Mouse (Mus musculus) adrenal gland, postnatal 14 days (tissue): Measurements from ENCODE around the gene Neo1. TPM values are rescaled to one million over a fixed set of nuclear protein-coding genes. Genes with fewer than 3 reads are reported as not detected.
A peak's percentile ranks its signal among the peaks of the same experiment; 100 is the strongest.

ENCODE experiments used
- DNase-seq: peaks from one replicate; pipeline ENCODE4 v3.0.0; 2021; ENCODE audit warnings: mixed read lengths
- long read RNA-seq, 2 experiments: library from polyadenylated mRNA; stranded (forward); transcript quantifications; one replicate each; pipeline ENCODE4 v2.0.0; 2021
- total RNA-seq: library from RNA; stranded (reverse); gene quantifications from 2 replicates; pipeline ENCODE4 v1.2.3, GENCODE M21; 2021

Neo1 gene
- total RNA-seq = 49.3 and 55.0 TPM in 2 replicates
- long read RNA-seq, experiment 1, full-length matches to known transcripts = 1 of 10 reads
- long read RNA-seq, experiment 1, partial matches to known transcripts = 5 of 10 reads
- long read RNA-seq, experiment 1, other reads (novel, unspliced or antisense) = 4 of 10 reads
- long read RNA-seq, experiment 2, partial matches to known transcripts = 2 of 5 reads
- long read RNA-seq, experiment 2, other reads (novel, unspliced or antisense) = 3 of 5 reads

GRCm38 (mm10) chr9:59036159-59036731 lies at the start of gene Neo1:
TSS of gene Neo1 (minus strand) at chr9:59036441.
- peak; percentile 97 for DNase-seq

DNA sequence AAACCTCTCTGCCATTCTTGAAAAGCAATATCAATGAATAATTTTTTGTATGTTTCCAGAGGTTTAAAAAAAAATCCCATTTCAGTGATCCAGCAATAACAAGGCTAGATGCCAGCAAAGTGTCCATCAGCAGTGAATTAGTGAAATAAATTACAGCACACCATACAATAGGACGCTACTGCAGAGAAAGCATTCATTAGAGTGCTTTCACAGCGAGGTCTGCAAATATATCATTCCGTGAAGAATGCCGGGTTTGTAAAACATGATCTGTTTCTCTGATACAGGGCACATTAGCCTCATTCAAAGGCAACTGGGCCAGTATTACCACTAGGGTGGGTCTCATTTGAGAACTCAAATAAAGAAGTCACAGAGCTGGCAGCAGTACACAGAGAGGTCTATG lies 39.4 kb upstream of the Neo1 start:
- no peak for DNase-seq

DNA sequence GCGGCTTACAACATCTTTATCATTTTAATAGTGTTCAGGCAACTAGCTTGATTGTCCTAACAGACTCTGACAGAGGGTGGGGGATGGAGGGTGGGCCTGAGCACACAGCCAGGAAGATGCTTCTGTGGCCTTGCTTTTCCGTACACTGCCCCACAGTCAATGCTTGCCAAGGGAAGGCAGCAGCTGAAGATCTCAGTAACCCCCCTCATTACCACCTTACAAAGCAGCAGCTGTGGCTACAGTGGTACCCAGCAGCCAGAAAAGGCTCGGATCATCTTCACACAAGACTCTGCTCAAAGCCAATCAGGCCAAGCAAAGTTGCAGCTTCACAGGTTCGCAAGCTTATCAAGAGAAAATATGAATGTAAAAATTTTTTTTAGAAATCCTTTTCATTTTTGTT lies 37.6 kb upstream of the Neo1 start:
- DNase-seq = no peak

DNA sequence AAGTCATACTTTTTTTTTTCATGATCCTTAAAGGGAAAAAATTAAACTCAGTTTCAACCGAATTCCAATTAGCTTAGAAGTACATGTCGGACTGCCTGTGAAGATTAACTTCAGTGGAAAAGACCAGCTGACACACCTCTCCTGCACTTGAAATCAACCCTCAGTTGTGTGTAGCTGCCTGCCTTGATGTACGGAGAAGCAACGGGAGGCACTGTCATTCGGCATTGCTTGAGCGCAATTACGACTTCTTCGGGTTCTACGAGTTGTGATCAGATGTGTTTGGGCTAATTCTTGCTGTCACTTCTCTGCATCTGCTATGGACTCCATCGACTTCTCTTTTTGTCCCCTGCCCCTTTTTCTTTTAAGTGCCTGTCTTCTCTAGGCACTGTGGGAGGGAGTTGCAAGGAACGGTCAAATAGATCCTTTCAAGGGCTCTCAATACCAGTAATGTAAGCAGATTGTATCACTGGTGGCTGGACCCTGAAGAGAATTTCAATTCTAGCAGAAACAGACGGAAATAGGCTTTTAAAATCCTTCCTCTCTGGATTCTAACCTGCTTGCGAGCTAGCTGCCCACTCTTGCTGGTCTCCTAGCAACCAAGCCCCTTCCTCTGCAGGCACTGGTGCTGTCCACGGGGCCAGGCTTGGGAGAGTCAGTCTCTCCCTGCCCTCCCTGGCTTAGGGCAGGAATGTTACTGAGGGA lies 36.0 kb upstream of the Neo1 start:
- no peak for DNase-seq

GRCm38 (mm10) chr9:59071220-59071977 lies 35.2 kb upstream of the Neo1 start:
- peak; percentile 54 for DNase-seq

DNA sequence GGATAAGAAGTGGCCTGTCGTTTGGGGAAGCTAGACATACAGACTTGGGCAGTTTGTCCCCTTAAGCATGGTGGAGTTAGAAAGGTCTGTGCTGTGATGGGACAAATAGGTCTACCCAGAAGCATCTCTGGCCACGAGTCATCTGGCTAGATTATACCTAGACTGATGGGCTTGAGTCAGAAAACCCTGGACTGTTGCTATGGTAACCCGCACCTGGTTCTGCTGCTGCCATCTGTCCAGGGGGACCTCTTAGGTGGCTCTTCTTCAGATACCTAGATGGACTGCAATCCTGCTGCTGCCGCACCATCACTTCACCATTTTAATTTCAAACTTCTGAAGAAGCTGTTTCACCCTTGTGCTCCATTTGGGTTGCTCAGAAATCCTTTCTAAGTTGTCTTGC lies 34.0 kb upstream of the Neo1 start:
- no peak for DNase-seq

DNA sequence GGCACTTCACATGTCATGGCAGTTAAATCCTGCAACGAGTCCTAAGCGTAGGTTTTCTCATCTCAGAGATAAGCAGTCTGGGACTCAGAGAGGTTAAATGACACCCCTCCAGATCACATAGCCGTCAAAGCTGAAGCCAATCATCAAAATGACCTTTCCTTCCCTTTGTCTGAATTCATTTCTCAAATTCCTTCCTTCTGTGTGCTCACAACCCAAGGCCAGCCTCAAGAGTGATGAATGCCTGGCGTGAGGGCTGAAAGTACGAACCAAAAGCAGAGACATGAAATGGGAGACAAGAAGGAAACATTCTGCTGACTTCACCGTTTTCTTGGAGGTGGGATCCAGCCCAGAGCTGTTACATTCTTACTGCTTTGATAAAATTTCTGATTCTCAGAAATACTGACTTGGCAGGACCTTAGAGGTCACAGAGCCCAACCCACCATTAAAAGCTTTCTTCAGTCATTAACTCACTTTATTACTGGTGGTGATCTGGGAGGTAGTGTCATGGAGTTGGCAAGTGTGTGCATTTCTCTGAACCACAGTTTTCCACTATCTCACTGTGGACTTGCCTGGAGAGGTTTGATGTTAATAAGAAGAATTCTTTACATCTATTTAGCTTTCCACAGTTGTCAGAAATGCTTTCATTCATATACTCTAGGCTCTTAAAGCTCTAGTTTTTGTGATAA lies 29.5 kb upstream of the Neo1 start:
- peak; percentile 58 for DNase-seq

- peak; percentile 18 for DNase-seq
These were observed 26.2 kb upstream of the Neo1 start for GRCm38 (mm10) chr9:59062409-59062808.

GRCm38 (mm10) chr9:59060026-59060605 lies 23.9 kb upstream of the Neo1 start:
- no peak for DNase-seq

DNA sequence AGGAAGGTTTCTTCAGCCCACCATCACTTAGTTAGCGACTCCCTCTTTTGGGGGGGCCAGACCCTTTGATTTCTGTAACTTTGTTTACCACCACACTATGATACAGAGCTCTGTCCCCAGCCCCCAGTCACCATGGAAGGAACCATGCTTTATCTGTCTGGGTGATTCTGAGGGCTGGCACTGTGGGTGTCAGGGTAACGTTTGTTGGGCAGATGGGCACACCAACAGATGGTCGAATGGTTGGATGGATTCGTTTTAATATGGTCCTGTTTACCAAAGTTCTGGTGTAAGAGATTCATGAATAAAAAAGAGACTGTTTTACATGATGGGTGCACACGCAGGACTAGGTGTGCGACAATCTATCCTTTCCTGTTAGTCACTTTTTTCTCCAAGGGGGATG lies 22.9 kb upstream of the Neo1 start:
- no peak for DNase-seq

DNA sequence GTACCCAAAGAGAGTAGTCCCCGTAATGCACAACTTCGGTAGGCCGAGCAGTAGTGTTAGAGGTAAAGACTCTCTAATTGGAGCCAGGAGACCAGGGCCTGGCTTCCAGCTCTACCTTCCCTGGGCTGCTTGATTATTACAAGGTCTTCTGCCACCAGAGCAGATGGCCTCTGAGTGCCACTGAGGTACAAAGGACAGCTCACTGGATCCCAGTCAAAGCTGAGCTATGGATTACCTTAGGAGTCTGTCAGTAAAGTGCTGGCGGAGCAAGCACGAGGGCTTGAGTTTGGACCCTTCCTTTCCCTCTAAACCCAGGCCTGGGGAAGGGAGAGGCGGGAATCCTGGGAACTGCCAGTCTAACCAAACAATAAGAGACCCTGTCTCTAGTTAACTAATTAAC lies 21.8 kb upstream of the Neo1 start:
- no peak for DNase-seq

DNA sequence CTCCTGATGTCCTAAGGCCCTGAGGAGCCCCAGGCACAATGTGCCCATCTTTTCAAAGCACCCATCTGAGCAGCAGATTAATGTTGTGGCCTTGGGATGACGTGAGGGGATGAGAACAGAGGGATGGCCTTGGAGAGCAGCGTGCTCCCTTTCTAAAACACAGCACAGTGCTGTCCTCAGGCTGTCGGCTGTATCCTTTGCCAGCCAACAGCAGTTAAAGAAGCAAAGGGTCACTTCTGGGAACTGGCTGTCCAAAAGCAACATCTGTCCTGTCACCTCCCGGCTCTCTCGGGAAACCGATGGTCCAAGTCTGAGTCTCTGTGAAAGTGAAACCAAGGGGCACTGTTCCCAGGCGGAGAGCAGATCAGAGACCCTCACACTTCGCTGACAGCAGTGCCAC lies 20.0 kb upstream of the Neo1 start:
- peak; percentile 68 for DNase-seq

DNA sequence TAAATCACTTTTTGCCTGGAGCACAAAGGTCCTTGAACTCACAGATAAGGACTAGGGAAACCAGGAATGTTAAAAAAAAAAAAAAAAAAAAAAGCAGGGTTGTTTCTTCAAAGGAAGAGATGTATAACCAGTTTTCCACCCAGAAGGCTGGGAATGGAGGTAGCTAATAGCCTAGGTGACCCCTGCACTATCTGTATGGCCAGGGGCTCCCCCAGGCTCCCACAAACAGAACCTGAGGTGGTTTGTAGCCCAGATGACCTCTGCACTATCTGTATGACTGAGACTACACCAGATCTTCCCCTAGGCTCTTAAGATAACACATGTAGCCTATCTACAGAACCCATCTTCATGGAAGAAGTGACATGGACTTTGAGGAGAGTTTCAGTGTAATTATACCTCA lies 5.6 kb upstream of the Neo1 start:
- no peak for DNase-seq

- DNase-seq = peak; percentile 71
These were observed 596 bp upstream of the Neo1 start for GRCm38 (mm10) chr9:59036732-59037341.

GRCm38 (mm10) chr9:59035342-59036158 lies 691 bp downstream of the Neo1 start:
- DNase-seq = peak; percentile 69

DNA sequence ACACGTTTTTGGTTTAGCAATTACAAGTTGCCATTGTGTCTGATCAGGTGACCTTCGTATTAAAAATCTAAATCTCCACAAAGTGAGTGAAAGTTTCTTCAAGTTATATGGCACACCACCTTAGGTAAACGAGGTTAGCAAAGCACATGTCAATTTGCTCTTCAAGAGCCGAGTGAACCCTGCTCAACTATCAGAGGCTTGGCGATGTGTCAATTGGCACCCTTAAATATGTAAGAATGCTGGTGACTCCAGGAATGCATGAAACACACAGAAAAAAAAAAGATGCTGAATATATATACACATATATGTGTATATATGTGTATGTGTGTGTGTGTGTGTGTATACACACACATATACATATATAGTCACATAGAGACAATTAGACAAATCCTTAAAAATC lies 1.4 kb downstream of the Neo1 start:
- DNase-seq = peak; percentile 31

DNA sequence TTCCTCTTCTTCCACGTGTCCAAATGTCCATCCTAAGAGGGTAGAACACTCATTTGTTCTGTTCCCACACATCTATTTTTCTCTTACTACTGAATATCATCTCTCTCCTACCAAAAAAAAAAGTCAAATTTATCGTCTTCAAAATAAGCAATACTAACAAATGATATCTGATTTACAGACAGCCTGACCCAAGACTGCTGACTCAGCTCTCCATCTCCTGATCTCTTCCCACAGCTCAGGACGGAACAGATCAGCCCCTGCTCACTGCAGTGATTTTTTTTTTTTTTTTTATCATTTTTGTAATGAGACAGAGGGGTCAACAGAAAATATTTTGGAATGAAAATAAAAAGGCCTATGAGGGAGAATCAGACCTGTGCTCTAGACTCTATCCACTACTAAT lies 2.7 kb downstream of the Neo1 start:
- no peak for DNase-seq

GRCm38 (mm10) chr9:59024245-59024844 lies 11.9 kb downstream of the Neo1 start:
- no peak for DNase-seq

GRCm38 (mm10) chr9:59016060-59016719 lies 20.1 kb downstream of the Neo1 start:
- no peak for DNase-seq

- peak; percentile 22 for DNase-seq
These were observed 22.9 kb downstream of the Neo1 start for GRCm38 (mm10) chr9:59013365-59013764.
